ENCODE assay signal across 8 mouse cellular contexts in the genomic region with DNA sequence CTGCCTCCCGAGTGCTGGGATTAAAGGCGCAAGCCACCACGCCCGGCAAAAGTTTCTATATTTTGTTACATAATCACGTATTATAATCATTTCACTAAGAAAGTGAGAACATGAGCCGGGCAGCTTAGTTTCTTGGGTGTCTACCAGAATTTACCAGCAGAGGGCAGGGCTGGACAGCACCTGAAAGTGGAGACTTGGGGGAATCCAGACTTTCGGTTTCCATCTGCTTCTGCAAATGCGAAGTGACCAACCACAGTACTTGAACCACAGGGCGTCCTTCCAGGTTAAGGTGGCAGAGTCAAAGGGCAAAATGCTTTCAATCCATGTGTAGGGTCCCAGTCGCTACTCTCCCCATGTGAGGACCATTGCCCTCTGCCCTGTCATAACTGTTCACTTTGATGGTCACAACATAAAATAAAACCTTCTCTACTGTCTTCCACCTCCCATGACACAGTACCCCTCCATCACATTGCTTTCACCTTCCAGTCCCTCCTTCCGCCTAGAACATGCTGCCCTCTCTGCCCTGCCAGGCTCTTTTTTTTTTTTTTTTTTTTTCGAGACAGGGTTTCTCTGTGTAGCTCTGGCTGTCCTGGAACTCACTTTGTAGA. TPM values are rescaled to one million over a fixed set of nuclear protein-coding genes. Genes with fewer than 3 reads are reported as not detected.
DNase-seq lines count a peak whose midpoint lies in the region; ATAC-seq lines count a peak whose summit lies in the region.

No protein-coding gene starts in this region.

- H3K36me3 ChIP-seq in heart, embryonic 10.5 days = no peaks in the 10 kb centered on the region
- no peaks in the 10 kb centered on the region for H3K36me3 ChIP-seq in intestine, embryonic 15.5 days

- no peak overlapping the region for H3K9ac ChIP-seq in intestine, embryonic 15.5 days

- peak; percentile 98 for DNase-seq in heart, adult 11 months
- DNase-seq in heart, embryonic 10.5 days (ENCODE audit: low spot score) = no peak
- DNase-seq in cerebellum, postnatal 25 days = peak; percentile 70 to 84
- peak; percentile 84 for DNase-seq in gastrocnemius, adult 18-20 months (ENCODE audit: low spot score)
- peak; percentile 77 to 82 for DNase-seq in left cerebral cortex, postnatal 10 days (ENCODE audit: extremely low spot score in 1 of 2, low spot score in 2 of 2)
- DNase-seq in spleen, adult 12 weeks (ENCODE audit: low spot score) = peak; percentile 61

- H3K4me1 ChIP-seq in heart, embryonic 10.5 days = no peaks in the 10 kb centered on the region
- H3K4me1 ChIP-seq in intestine, embryonic 15.5 days (replicated peaks) = no peaks in the 10 kb centered on the region

- intact Hi-C loops in left cerebral cortex, postnatal 10 days (cut with DNase I) = loop anchor here (5.0 kb wide), 2 partner anchors 114 to 269 kb away; a partner anchor contains a TSS

- H3K4me2 ChIP-seq in intestine, embryonic 15.5 days (replicated peaks) = peak overlapping the region; percentile 44

- WGBS in heart, embryonic 10.5 days = 38% methylated on average over 12 of the region's 12 CpGs
- 48% methylated on average over 12 of the region's 12 CpGs for WGBS in intestine, embryonic 15.5 days

- no peak overlapping the region; the same call in 1 of the 2 replicates for H3K4me3 ChIP-seq in heart, embryonic 10.5 days
- H3K4me3 ChIP-seq in intestine, embryonic 15.5 days (replicated peaks) = no peak overlapping the region

- no peak overlapping the region for H3K27ac ChIP-seq in heart, embryonic 10.5 days
- H3K27ac ChIP-seq in intestine, embryonic 15.5 days = no peak overlapping the region

- peak; percentile 53; the same call in 1 of the 2 replicates for ATAC-seq in intestine, embryonic 15.5 days
- ATAC-seq in megakaryocyte progenitor cell, adult 5-6 weeks (replicated peaks; ENCODE audit: poor library complexity) = peak; percentile 100

- no peaks in the 10 kb centered on the region for H3K27me3 ChIP-seq in heart, embryonic 10.5 days (ENCODE audit: insufficient read depth, poor library complexity, severe bottlenecking)
- H3K27me3 ChIP-seq in intestine, embryonic 15.5 days (replicated peaks) = no peaks in the 10 kb centered on the region

- no peaks in the 10 kb centered on the region for H3K9me3 ChIP-seq in heart, embryonic 10.5 days
- H3K9me3 ChIP-seq in intestine, embryonic 15.5 days = no peaks in the 10 kb centered on the region

RNA-seq across cellular contexts. Expression of a gene that starts 20.3 kb away (rescaled TPM):
- polyA plus RNA-seq in heart, embryonic 10.5 days (2016; fragmentation: Nextera tagmentation; extraction: Ambion mirVana) = 97.5 and 105 TPM in 2 replicates
- total RNA-seq in gastrocnemius, adult 18-20 months (2021) = 10 to 100 TPM; 35.5 to 39.8 TPM
- 114 and 135 TPM in 2 replicates for polyA plus RNA-seq in intestine, embryonic 15.5 days (2015; fragmentation: Nextera tagmentation; extraction: Ambion mirVana)
- total RNA-seq in left cerebral cortex, postnatal 10 days (2021) = 100 to 1,000 TPM; 316 to 321 TPM
- total RNA-seq in megakaryocyte progenitor cell, adult 5-6 weeks (2015) = 214 and 237 TPM in 2 replicates
- 237 and 264 TPM in 2 replicates for total RNA-seq in megakaryocyte progenitor cell, adult 5-6 weeks (2017)

Comparison
In these comparisons a context has a peak if more than half of its experiments do, and no peak if none do; other contexts are left out.
1. RNA of a gene that starts 20.3 kb away (total RNA-seq): 316 to 321 TPM in left cerebral cortex, postnatal 10 days and 214 to 264 TPM in megakaryocyte progenitor cell, adult 5-6 weeks; 35.5 to 39.8 TPM in gastrocnemius, adult 18-20 months; every median in the first group is over 4 times any median in the second.